Mouse (Mus musculus) olfactory bulb, adult 2 months (tissue): Measurements from ENCODE around the gene Rorc. TPM values are rescaled to one million over a fixed set of nuclear protein-coding genes. Genes with fewer than 3 reads are reported as not detected.

Experiments used
- H3K27ac ChIP-seq: fragments of 200-500 bp; 2 replicates; pipeline ENCODE4 v1.5.1; 2012; ENCODE audit warnings: low read depth, low read length; ENCODE audit not compliant: insufficient read depth
- H3K4me1 ChIP-seq: fragments of 200-500 bp; 2 replicates; pipeline ENCODE4 v1.6.1; 2012; ENCODE audit warnings: low read length; ENCODE audit not compliant: control insufficient read depth, insufficient read depth
- H3K4me3 ChIP-seq: fragments of 200-500 bp; 2 replicates; pipeline ENCODE4 v1.5.1; 2012; ENCODE audit warnings: mild to moderate bottlenecking, low read depth, low read length, moderate library complexity; ENCODE audit not compliant: insufficient read depth
- CTCF ChIP-seq: fragments of 200-500 bp; IDR thresholded peaks from 2 replicates; pipeline ENCODE4 v1.5.1; 2012; ENCODE audit warnings: low read depth, mild to moderate bottlenecking, low read length, moderate library complexity; ENCODE audit not compliant: insufficient read depth
- POLR2A ChIP-seq: fragments of 200-500 bp; IDR thresholded peaks from 2 replicates; pipeline ENCODE4 v1.6.1; 2012; ENCODE audit warnings: mild to moderate bottlenecking, low read depth, low read length, moderate library complexity; ENCODE audit not compliant: insufficient read depth
- WGBS: fragments of 180-500 bp; shearing (Covaris S2); methylation state at CpG from one replicate; pipeline ENCODE4 v1.1.7; 2018; 5-methylcytosine and 5-hydroxymethylcytosine counted together
- polyA plus RNA-seq: library from polyadenylated mRNA; stranded (reverse); fragments of >200 nt; gene quantifications from 2 replicates; pipeline ENCODE4 v1.2.4, GENCODE M21; 2012; ENCODE audit warnings: low replicate concordance; ENCODE audit not compliant: missing spikeins, insufficient read depth, insufficient read length

Gene Rorc
- polyA plus RNA-seq, 1 experiment: 118 TPM

DNA sequence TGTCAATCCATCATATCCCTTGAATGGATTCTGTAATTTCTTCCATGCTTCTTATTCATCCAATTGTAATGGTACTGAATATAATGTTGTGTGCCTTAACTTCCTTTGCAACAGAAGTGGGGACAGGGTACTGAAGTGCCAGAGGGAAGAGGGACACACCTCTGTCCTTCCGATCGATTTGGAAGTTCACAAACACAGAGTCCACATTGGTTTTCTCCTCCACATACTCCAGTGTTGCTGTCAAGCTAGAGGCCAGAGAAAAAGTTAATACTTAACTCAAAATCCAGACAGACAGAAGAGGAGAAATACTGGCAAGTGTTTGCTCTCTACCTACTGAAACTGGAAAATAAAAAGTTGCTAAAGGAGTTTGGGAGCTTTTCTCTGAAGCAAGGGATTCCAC, 61.7 kb downstream of the Rorc start:
- 90% methylated on average over 2 of the region's 2 CpGs for WGBS

DNA sequence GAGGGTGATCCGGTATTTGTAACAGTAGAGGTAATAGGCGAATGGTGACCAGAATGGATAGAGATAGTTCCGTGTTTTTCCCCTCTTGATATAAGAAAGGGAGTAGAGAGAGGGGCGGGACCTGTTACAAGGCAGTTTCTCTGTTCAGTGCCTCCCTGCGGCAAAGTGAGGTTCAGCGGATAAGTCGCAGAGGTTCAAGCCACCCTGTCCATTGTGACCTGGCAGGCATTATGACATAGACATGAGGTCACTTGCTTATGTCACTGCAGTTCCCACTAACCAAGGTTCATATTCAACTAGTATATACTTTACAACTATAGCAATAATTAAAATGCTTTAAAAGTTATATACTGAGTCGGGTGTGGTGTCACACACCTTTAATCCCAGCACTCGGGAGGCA, 63.8 kb downstream of the Rorc start:
- no peak overlapping the region for H3K27ac ChIP-seq
- TF ChIP-seq POLR2A: no peak
- no peak for TF ChIP-seq CTCF
- no peaks in the 10 kb centered on the region for H3K4me1 ChIP-seq
- no peak overlapping the region for H3K4me3 ChIP-seq
- 89% methylated on average over 9 of the region's 9 CpGs for WGBS

More for the DNA sequence above, 61.7 kb downstream of the Rorc start:
- no peak overlapping the region for H3K27ac ChIP-seq
- no peak overlapping the region for H3K4me3 ChIP-seq
- TF ChIP-seq POLR2A (no peak), CTCF (no peak)
- no peaks in the 10 kb centered on the region for H3K4me1 ChIP-seq

DNA sequence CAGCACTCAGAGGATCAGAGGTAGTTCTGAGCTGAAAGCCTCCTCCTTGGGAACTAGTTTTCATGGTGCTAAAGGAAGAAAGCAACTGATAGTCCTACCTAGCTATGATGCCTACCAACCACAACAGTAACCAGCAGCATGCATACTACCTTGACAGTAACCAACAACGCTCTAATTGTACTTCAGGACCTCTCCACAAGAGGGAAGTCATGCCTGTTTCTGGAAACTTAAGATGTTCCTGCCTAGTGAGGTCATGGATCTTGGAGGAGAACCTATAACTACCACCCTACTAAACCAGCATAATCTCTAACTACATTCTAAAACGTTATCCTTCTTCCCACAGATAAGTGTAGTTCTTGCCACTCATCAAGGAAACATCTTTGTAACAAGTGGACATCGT, 68.6 kb downstream of the Rorc start:
- Histone ChIP-seq H3K4me3 (no peak overlapping the region), H3K4me1 (no peaks in the 10 kb centered on the region), H3K27ac (no peak overlapping the region)
- no peak for TF ChIP-seq CTCF
- TF ChIP-seq POLR2A: no peak
- WGBS: 37% methylated on average over 3 of the region's 3 CpGs

DNA sequence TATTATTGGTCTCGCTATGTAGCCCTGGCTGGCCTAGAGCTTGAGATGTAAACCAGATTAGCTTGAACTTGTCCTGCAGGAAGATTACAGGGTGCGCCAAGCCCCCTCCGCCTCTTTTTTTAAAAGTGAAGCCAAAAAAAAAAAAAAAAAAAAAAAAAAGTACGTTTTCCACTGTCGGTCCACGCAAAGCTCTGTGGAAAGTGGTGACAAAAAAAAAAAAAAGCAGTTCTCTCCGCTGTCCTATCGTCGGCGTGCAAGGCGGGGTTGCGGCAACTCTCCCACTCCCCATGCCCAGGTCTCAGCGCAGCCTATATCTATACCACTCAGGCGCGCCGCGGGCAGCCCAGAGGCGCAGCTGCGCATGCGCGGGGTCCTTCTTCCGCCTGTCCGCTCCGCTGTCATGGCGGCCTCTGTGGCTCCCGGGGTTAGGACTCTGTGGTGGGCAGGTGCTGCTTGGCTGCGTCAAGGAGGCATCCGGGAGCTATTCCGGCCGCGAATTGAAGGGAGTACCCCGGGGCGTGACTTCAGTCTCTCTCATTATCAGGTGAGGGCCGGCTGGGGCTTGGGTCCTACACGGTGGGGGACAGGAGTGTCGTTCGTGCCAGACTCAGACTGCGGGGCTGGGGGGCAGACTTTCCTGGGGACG, 70.5 kb downstream of the Rorc start, which contains the start of gene Mrpl9:
Gene Mrpl9 (plus strand): TSS at position 368 of the 646 bp plus-strand sequence.
- WGBS: under 1% methylated on average over 39 of the region's 39 CpGs
- Histone ChIP-seq H3K4me1 (no peaks in the 10 kb centered on the region), H3K27ac (peak within 1 kb of the TSS; percentile 55; the same call in 1 of the 2 replicates), H3K4me3 (peak within 1 kb of the TSS; percentile 91)
- peak; percentile 94 for TF ChIP-seq POLR2A
- TF ChIP-seq CTCF: no peak

DNA sequence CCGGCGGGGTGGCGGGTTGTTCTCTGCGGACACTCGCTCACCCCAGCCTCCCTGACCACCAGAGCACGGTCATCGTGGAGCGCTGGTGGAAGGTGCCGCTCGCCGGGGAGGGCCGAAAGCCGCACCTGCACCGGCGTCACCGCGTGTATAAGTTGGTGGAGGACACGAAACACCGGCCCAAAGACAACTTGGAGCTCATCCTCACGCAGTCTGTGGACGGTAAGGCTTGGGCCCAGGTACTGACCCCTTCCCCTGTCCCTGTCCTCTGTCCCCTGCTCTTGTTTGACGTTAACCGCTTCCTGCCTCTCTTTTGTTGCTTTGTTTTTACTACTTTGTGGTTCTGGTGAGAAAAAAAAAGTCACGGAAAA, 71.0 kb downstream of the Rorc start, which contains the start of gene Oaz3:
Gene Oaz3 (minus strand): TSS at position 319 of the 368 bp plus-strand sequence.
- under 1% methylated on average over 24 of the region's 24 CpGs for WGBS
- Histone ChIP-seq H3K4me1 (no peaks in the 10 kb centered on the region), H3K27ac (peak within 1 kb of the TSS; percentile 55; the same call in 1 of the 2 replicates), H3K4me3 (peak within 1 kb of the TSS; percentile 91)
- TF ChIP-seq CTCF (no peak), POLR2A (no peak)

Other genes starting within 250 kb of the Rorc start
- gene Gm10696, start 194.6 kb upstream of the Rorc start, polyA plus RNA-seq: not detected in 2 replicates
- gene Gm5286, start 176.1 kb upstream of the Rorc start, polyA plus RNA-seq: not detected in 2 replicates
- gene Gm4778, start 108.8 kb upstream of the Rorc start, polyA plus RNA-seq: not detected in 2 replicates
- not detected in 2 replicates for gene Them4, start 62.7 kb upstream of the Rorc start, polyA plus RNA-seq
- not detected in 2 replicates for gene Them5, start 30.7 kb upstream of the Rorc start, polyA plus RNA-seq
- not detected in 2 replicates for gene C2cd4d, start 10.4 kb upstream of the Rorc start, polyA plus RNA-seq
- not detected in 2 replicates for gene Lingo4, start 25.7 kb downstream of the Rorc start, polyA plus RNA-seq
- gene Tdrkh, start 40.5 kb downstream of the Rorc start, polyA plus RNA-seq: not detected in 2 replicates
- not detected in 2 replicates for gene Mrpl9, start 70.5 kb downstream of the Rorc start, polyA plus RNA-seq
- not detected in 2 replicates for gene Oaz3, start 71.1 kb downstream of the Rorc start, polyA plus RNA-seq
- gene Celf3, start 105.5 kb downstream of the Rorc start, polyA plus RNA-seq: 386 TPM in 1 of 2 replicates, not detected in the other
- not detected in 2 replicates for gene Riiad1, start 107.5 kb downstream of the Rorc start, polyA plus RNA-seq
- not detected in 2 replicates for gene Snx27, start 209.9 kb downstream of the Rorc start, polyA plus RNA-seq